Mouse (Mus musculus): Measurements from ENCODE around the gene Arpc5. TPM values are rescaled to one million over a fixed set of nuclear protein-coding genes. Genes with fewer than 3 reads are reported as not detected.

Arpc5 gene
- 158 and 168 TPM in 2 replicates for polyA plus RNA-seq (2012; rRNA removed)

GRCm38 (mm10) chr1:152766032-152766772, at the start of gene Arpc5, which contains the start of gene Rgl1:
Gene Arpc5, plus strand, starts transcription at chr1:152766542.
Gene Rgl1, minus strand, starts transcription at chr1:152766351.

GRCm38 (mm10) chr1:152750312-152750965, 15.9 kb upstream of the Arpc5 start, which contains the start of gene Apobec4:
Gene Apobec4, plus strand, starts transcription at chr1:152750551.

DNA sequence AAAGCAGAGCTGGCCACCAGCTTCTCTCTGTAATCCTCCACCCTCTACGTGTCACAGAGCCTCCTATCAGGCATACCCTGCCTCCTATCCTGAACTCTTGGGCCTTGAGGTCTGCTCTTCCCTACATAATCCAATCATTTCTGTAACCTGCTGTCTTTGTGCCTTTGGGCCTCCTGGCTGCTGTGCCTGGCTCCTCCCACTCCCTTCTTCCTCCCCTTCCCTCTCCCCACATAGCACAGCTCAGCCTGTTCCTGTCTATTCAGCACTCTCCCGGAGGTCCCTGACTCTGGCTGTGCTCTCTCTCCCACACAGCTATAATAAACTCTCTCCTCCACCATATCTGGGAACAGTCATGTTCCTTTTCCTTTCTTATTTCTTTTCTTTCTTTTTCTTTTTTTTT, 33.6 kb downstream of the Arpc5 start, which contains the start of gene Ncf2:
Ncf2 (plus strand) TSS at position 298 of the 400 bp plus-strand sequence.

Other genes starting within 250 kb of the Arpc5 start
- gene Apobec4, start 16.0 kb upstream of the Arpc5 start, polyA plus RNA-seq (2012; rRNA removed), result not detected in 2 replicates
- 12.6 and 14.9 TPM in 2 replicates for gene Rgl1, start 191 bp upstream of the Arpc5 start, polyA plus RNA-seq (2012; rRNA removed)
- gene Ncf2, start 33.7 kb downstream of the Arpc5 start, polyA plus RNA-seq (2012; rRNA removed), result 2.4 and 2.8 TPM in 2 replicates
- 40.7 and 43.1 TPM in 2 replicates for gene Smg7, start 136.1 kb downstream of the Arpc5 start, polyA plus RNA-seq (2012; rRNA removed)
- gene Nmnat2, start 188.5 kb downstream of the Arpc5 start, polyA plus RNA-seq (2012; rRNA removed), result 48.7 TPM in 2 replicates